Mouse (Mus musculus): ENCODE data around the gene Tmprss7. TPM values are rescaled to one million over a fixed set of nuclear protein-coding genes. Genes with fewer than 3 reads are reported as not detected.

The Tmprss7 gene
- 0.12 and 0.15 TPM in 2 replicates for polyA plus RNA-seq (2015; fragmentation: Nextera tagmentation; extraction: Ambion mirVana)

DNA sequence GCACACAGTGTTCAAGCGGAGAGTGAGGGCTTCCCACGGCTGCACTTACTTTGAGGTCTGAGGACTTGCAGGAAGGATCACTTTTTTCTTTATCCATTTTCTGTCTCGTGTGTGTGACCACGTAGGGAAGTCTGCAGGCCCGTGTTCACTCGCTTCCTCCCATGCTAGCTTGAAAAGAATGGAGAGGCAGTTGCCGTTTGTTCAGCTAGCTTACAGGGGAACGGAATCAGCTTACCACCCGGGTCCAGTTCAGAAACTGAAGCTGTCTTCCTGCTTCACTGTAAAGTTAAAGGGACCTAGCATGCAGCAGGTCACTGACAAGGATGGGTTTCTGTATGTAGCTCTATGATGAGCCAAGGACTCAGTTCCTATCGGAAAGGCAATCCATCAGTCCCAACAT, at the start of gene Tmprss7:
Gene Tmprss7 (minus strand): TSS at position 101 of the 400 bp plus-strand sequence.
- H3K36me3 ChIP-seq (ENCODE audit: control insufficient read depth, insufficient read depth, low read length): no peaks in the 10 kb centered on the region
- no peaks in the 10 kb centered on the region for H3K9me3 ChIP-seq (ENCODE audit: control insufficient read depth, low read length)
- H3K9ac ChIP-seq (ENCODE audit: low read depth, low read length): no peak within 1 kb of the TSS
- no peak within 1 kb of the TSS for H3K4me2 ChIP-seq (ENCODE audit: low read depth, low read length)
- H3K27me3 ChIP-seq (replicated peaks; ENCODE audit: control insufficient read depth, insufficient read depth, low read length): no peaks in the 10 kb centered on the region
- H3K4me3 ChIP-seq (ENCODE audit: low read length): no peak within 1 kb of the TSS
- ATAC-seq: no peak
- H3K4me1 ChIP-seq (ENCODE audit: control insufficient read depth, insufficient read depth, low read length): peaks cover 3% of the 10 kb centered on the region; the same call in 1 of the 2 replicates
- 67% methylated on average over 10 of the region's 10 CpGs for WGBS
- H3K27ac ChIP-seq (ENCODE audit: low read length): no peak within 1 kb of the TSS

- H3K4me3 ChIP-seq (ENCODE audit: low read length): peak within 1 kb of the TSS; percentile 84
- H3K4me2 ChIP-seq (ENCODE audit: low read depth, low read length): peak within 1 kb of the TSS; percentile 61
- no peaks in the 10 kb centered on the region for H3K27me3 ChIP-seq (replicated peaks; ENCODE audit: control insufficient read depth, insufficient read depth, low read length)
- H3K27ac ChIP-seq (ENCODE audit: low read length): peak within 1 kb of the TSS; percentile 91
- no peaks in the 10 kb centered on the region for H3K36me3 ChIP-seq (ENCODE audit: control insufficient read depth, insufficient read depth, low read length)
- peak within 1 kb of the TSS; percentile 96 for H3K9ac ChIP-seq (ENCODE audit: low read depth, low read length)
- H3K9me3 ChIP-seq (ENCODE audit: control insufficient read depth, low read length): no peaks in the 10 kb centered on the region
- peaks cover 12% of the 10 kb centered on the region; the same call in 1 of the 2 replicates for H3K4me1 ChIP-seq (ENCODE audit: control insufficient read depth, insufficient read depth, low read length)
- WGBS: under 1% methylated on average over 51 of the region's 51 CpGs
- ATAC-seq: peak; percentile 99
Observed at GRCm38 (mm10) chr16:45742615-45743476, 49.4 kb upstream of the Tmprss7 start, which contains the start of gene Abhd10. TSS of gene Abhd10 (minus strand) at chr16:45742955.

DNA sequence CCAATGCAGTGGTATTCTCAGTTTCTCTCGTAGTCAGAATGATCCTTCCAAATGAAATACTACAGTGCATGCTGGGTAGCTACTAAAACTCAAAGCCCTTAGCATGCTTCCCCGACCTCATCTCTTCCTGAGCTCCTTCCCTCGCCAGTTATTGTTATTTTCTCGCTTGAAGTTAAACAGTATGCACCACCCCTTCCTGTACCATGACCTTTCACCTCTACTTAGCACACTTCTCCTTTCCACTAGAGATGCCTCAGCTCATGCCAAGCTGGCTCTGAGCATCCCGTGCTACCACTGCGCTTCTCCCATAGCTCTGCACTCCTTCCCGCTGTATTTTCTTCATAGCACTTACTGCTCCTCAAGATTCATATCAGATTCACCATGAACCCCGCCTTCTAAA, 44.4 kb upstream of the Tmprss7 start:
- WGBS: 83% methylated on average over 8 of the region's 8 CpGs
- Histone ChIP-seq H3K27ac (ENCODE audit: low read length) (no peak overlapping the region), H3K36me3 (ENCODE audit: control insufficient read depth, insufficient read depth, low read length) (peaks cover 3% of the 10 kb centered on the region; the same call in 1 of the 2 replicates), H3K9ac (ENCODE audit: low read depth, low read length) (no peak overlapping the region), H3K9me3 (ENCODE audit: control insufficient read depth, low read length) (no peaks in the 10 kb centered on the region), H3K4me2 (ENCODE audit: low read depth, low read length) (no peak overlapping the region), H3K4me3 (ENCODE audit: low read length) (no peak overlapping the region), H3K27me3 (replicated peaks; ENCODE audit: control insufficient read depth, insufficient read depth, low read length) (no peaks in the 10 kb centered on the region), H3K4me1 (ENCODE audit: control insufficient read depth, insufficient read depth, low read length) (peaks cover 6% of the 10 kb centered on the region; the same call in 1 of the 2 replicates)
- ATAC-seq: no peak

DNA sequence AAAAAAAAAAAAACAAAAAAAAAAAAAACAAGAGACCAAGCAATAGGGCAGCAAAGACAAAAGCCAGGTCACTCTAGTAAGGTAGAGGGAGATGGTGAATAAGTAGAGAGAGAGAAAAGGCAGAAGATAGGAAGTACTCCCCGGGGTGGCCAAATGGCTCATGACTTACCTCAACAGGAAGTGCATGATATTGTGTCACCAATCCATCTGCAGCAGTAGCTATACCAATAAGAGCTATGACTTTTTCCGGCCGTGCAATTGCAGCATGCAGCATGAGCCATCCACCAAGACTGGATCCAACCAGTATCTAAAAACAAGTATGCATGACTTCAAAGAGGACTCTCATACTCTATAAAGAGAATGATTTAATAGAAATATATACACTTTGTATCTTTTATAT, 43.3 kb upstream of the Tmprss7 start:
- Histone ChIP-seq H3K36me3 (ENCODE audit: control insufficient read depth, insufficient read depth, low read length) (peaks cover 4% of the 10 kb centered on the region; the same call in 1 of the 2 replicates), H3K9ac (ENCODE audit: low read depth, low read length) (no peak overlapping the region), H3K27me3 (replicated peaks; ENCODE audit: control insufficient read depth, insufficient read depth, low read length) (no peaks in the 10 kb centered on the region), H3K27ac (ENCODE audit: low read length) (no peak overlapping the region), H3K4me3 (ENCODE audit: low read length) (no peak overlapping the region), H3K4me1 (ENCODE audit: control insufficient read depth, insufficient read depth, low read length) (peaks cover 6% of the 10 kb centered on the region; the same call in 1 of the 2 replicates), H3K4me2 (ENCODE audit: low read depth, low read length) (no peak overlapping the region), H3K9me3 (ENCODE audit: control insufficient read depth, low read length) (no peaks in the 10 kb centered on the region)
- no peak for ATAC-seq
- WGBS: 93% methylated on average over 3 of the region's 3 CpGs

DNA sequence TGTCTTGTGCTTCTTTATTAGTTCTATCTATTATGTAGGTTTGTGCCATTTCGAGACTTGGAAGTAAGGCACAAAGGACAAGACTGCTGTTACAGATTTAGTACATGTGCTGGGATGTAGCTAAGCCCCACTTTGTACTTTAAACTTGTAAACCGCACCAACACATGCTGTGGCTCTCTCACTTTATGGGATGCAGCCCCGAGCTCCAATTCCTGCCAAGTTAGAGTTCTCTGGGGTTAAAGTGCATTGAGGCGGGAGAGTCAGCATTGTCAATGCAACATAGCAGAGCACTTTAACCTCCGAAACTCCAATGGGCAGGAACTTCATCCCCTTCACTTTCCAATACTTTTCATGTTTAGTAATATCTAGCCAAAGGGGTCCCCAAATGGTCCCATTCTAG, 35.7 kb upstream of the Tmprss7 start:
- Histone ChIP-seq H3K4me2 (ENCODE audit: low read depth, low read length) (no peak overlapping the region), H3K9me3 (ENCODE audit: control insufficient read depth, low read length) (no peaks in the 10 kb centered on the region), H3K36me3 (ENCODE audit: control insufficient read depth, insufficient read depth, low read length) (peaks cover 8% of the 10 kb centered on the region; the same call in 1 of the 2 replicates), H3K4me1 (ENCODE audit: control insufficient read depth, insufficient read depth, low read length) (peaks cover 3% of the 10 kb centered on the region), H3K4me3 (ENCODE audit: low read length) (no peak overlapping the region), H3K27ac (ENCODE audit: low read length) (no peak overlapping the region), H3K27me3 (replicated peaks; ENCODE audit: control insufficient read depth, insufficient read depth, low read length) (no peaks in the 10 kb centered on the region), H3K9ac (ENCODE audit: low read depth, low read length) (no peak overlapping the region)
- ATAC-seq: no peak
- WGBS: 80% methylated on average over 5 of the region's 5 CpGs

- peaks cover 7% of the 10 kb centered on the region for H3K4me1 ChIP-seq (ENCODE audit: control insufficient read depth, insufficient read depth, low read length)
- H3K4me2 ChIP-seq (ENCODE audit: low read depth, low read length): peak overlapping the region; percentile 90
- H3K36me3 ChIP-seq (ENCODE audit: control insufficient read depth, insufficient read depth, low read length): peaks cover 2% of the 10 kb centered on the region; the same call in 1 of the 2 replicates
- H3K27ac ChIP-seq (ENCODE audit: low read length): no peak overlapping the region
- H3K9ac ChIP-seq (ENCODE audit: low read depth, low read length): peak overlapping the region; percentile 64
- no peaks in the 10 kb centered on the region for H3K27me3 ChIP-seq (replicated peaks; ENCODE audit: control insufficient read depth, insufficient read depth, low read length)
- no peaks in the 10 kb centered on the region for H3K9me3 ChIP-seq (ENCODE audit: control insufficient read depth, low read length)
- peak; percentile 54 for ATAC-seq
- H3K4me3 ChIP-seq (ENCODE audit: low read length): peak overlapping the region; percentile 54
- 3% methylated on average over 10 of the region's 10 CpGs for WGBS
Observed at GRCm38 (mm10) chr16:45724742-45725102, 31.3 kb upstream of the Tmprss7 start.

DNA sequence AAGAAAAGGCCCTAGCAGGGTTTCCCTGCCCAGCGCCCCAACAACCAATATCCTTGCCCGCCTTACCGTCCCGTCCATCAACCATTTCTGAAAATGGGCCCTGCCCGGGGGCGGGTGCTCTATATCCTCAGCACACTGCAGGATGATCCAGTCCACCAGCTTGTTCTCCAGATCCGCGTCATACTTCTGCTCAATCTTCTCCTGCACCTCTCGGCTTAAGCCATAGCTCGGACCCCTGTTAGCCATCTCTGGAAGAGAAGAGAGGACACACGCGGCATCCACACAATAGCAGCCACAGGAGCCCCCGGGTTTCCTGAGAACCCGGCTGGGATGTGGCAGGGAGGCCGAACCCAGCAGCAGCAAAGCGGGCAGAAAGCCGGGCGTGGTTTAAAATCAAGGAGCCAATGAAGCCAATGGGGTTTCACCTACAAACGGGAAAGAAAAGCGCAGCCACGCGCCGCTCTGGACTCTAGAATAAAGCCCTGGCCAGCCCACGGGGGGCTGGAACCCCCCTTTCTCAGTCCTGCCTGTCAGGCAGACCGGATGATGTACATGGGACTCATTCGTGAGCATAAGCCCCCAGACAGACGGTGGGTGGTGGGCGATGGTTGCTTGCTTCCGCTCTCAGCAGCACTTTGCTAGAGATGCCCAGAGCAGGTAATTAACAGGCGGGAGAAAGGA, 30.7 kb upstream of the Tmprss7 start, which contains the start of gene Tagln3:
Gene Tagln3 (minus strand): TSS at position 548 of the 681 bp plus-strand sequence.
- H3K36me3 ChIP-seq (ENCODE audit: control insufficient read depth, insufficient read depth, low read length): no peaks in the 10 kb centered on the region
- no peak within 1 kb of the TSS for H3K27ac ChIP-seq (ENCODE audit: low read length)
- no peaks in the 10 kb centered on the region for H3K9me3 ChIP-seq (ENCODE audit: control insufficient read depth, low read length)
- H3K4me1 ChIP-seq (ENCODE audit: control insufficient read depth, insufficient read depth, low read length): peaks cover 7% of the 10 kb centered on the region
- peak within 1 kb of the TSS; percentile 64 for H3K9ac ChIP-seq (ENCODE audit: low read depth, low read length)
- peak; percentile 70 for ATAC-seq
- peak within 1 kb of the TSS; percentile 54 for H3K4me3 ChIP-seq (ENCODE audit: low read length)
- no peaks in the 10 kb centered on the region for H3K27me3 ChIP-seq (replicated peaks; ENCODE audit: control insufficient read depth, insufficient read depth, low read length)
- WGBS: 2% methylated on average over 30 of the region's 30 CpGs
- H3K4me2 ChIP-seq (ENCODE audit: low read depth, low read length): peak within 1 kb of the TSS; percentile 90

GRCm38 (mm10) chr16:45723172-45723901, 29.9 kb upstream of the Tmprss7 start:
- peak overlapping the region; percentile 90; the same call in 1 of the 2 replicates for H3K4me2 ChIP-seq (ENCODE audit: low read depth, low read length)
- H3K9me3 ChIP-seq (ENCODE audit: control insufficient read depth, low read length): no peaks in the 10 kb centered on the region
- WGBS: 60% methylated on average over 6 of the region's 6 CpGs
- no peak for ATAC-seq
- no peak overlapping the region for H3K27ac ChIP-seq (ENCODE audit: low read length)
- H3K36me3 ChIP-seq (ENCODE audit: control insufficient read depth, insufficient read depth, low read length): no peaks in the 10 kb centered on the region
- peak overlapping the region; percentile 64 for H3K9ac ChIP-seq (ENCODE audit: low read depth, low read length)
- H3K27me3 ChIP-seq (replicated peaks; ENCODE audit: control insufficient read depth, insufficient read depth, low read length): no peaks in the 10 kb centered on the region
- peaks cover 7% of the 10 kb centered on the region for H3K4me1 ChIP-seq (ENCODE audit: control insufficient read depth, insufficient read depth, low read length)
- peak overlapping the region; percentile 54 for H3K4me3 ChIP-seq (ENCODE audit: low read length)
